Mouse (Mus musculus) c-Kit-positive CD71-negative TER-119-negative erythroid progenitor cells, embryonic 14.5 days (primary cell): Measurements from ENCODE around the gene 4933415A04Rik.

Experiments used
- DNase-seq: peaks from one replicate; pipeline ENCODE4 v3.0.0-alpha.2; 2013; ENCODE audit warnings: low read depth

The 4933415A04Rik gene

GRCm38 (mm10) chr11:43632566-43632965, 45.7 kb downstream of the 4933415A04Rik start:
- no peak for DNase-seq

- no peak for DNase-seq
These were observed 46.3 kb downstream of the 4933415A04Rik start for GRCm38 (mm10) chr11:43633165-43633564.

- DNase-seq = no peak
These were observed 47.0 kb downstream of the 4933415A04Rik start for GRCm38 (mm10) chr11:43633658-43634401.

GRCm38 (mm10) chr11:43636761-43637160, 49.9 kb downstream of the 4933415A04Rik start:
- no peak for DNase-seq

GRCm38 (mm10) chr11:43638486-43638885, 51.6 kb downstream of the 4933415A04Rik start:
- DNase-seq = no peak
